ENCODE assay signal across 8 mouse cellular contexts in the genomic region with DNA sequence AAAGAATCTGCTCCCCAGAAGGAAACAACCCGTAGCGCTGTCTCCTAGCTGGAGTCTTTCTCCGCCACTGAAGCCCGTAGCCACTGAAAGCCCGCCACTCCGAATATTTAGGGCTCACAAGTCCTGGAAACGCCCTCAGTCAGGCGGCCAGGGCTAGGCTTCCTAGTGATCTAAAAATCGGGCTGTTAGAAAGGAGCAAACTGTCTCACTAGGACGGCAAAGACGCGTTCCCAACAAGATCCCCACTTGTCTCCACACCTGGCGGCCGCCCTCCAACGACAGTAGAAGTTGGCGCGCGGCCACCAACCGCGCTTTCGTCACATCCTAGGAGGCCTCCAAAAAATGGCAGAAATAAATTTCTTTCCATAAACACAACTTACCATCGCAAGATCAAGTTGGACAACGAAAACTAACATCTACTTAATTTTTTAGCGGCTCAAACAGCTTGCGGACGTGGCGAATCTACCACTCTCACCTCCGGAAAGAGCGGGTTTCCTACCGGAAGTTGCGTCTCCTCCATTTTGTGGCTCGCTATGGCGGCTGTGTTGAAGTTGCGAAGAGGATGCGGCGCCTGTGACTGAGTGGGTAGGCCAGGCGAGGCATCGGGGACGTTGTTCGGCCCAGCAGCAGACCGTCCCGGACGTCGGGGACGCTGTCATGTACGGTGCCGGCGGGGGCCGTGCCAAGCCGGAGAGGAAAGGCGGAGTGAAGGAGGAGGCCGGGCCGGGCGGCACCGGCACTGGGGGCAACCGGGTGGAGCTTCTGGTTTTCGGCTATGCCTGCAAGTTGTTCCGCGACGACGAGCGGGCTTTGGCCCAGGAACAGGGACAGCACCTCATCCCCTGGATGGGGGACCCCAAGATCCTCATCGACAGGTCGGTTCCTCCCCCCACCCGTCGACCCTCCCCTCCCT. TPM values are rescaled to one million over a fixed set of nuclear protein-coding genes. Genes with fewer than 3 reads are reported as not detected.
DNase-seq lines count a peak whose midpoint lies in the region; ATAC-seq and TF ChIP-seq lines count a peak whose summit lies in the region.

A gene (plus strand): TSS at position 500 of the 913 bp plus-strand sequence.

- H3K27me3 ChIP-seq in Patski = peaks cover 12% of the 10 kb centered on the region
- no peaks in the 10 kb centered on the region for H3K27me3 ChIP-seq in hindbrain, embryonic 15.5 days

- POLR2A ChIA-PET in Patski (lab: Charles Lee) = interaction anchor here (1.0 to 1.8 kb wide), 3 partner anchors 9 to 38 kb away, joined by 4 to 5 read pairs (median 4); no protein-coding TSS in a partner anchor

- no peak for TF ChIP-seq CTCF in Patski (IDR thresholded peaks at IDR 0.05)

- H3K4me2 ChIP-seq in hindbrain, embryonic 15.5 days = peak within 1 kb of the TSS; percentile 98

- peak; percentile 81 for DNase-seq in Patski (ENCODE audit: low read depth, low spot score)
- peak; percentile 85 to 90 for DNase-seq in cerebellum, postnatal 14 days
- peak; percentile 87 to 88 for DNase-seq in frontal cortex, postnatal 36 days (ENCODE audit: low spot score in 2 of 2)
- DNase-seq in left cerebral cortex, adult 11 months (ENCODE audit: low spot score) = peak; percentile 66
- peak; percentile 79 to 85 for DNase-seq in lung, postnatal 4 days
- peak; percentile 82 for DNase-seq in retina, postnatal 7 days (ENCODE audit: low read depth, low spot score)
- DNase-seq in urinary bladder, adult 2 months (ENCODE audit: low spot score) = peak; percentile 76

- H3K36me3 ChIP-seq in hindbrain, embryonic 15.5 days = peaks cover 18% of the 10 kb centered on the region

- CTCF ChIA-PET in Patski (lab: Charles Lee) = interaction anchor here (0.8 kb wide), 1 partner anchor 11 kb away, joined by 3 read pairs; no protein-coding TSS in a partner anchor

- peaks cover 21% of the 10 kb centered on the region for H3K4me1 ChIP-seq in hindbrain, embryonic 15.5 days (replicated peaks)

- peak within 1 kb of the TSS; percentile 88 for H3K27ac ChIP-seq in hindbrain, embryonic 15.5 days (replicated peaks)

- no peaks in the 10 kb centered on the region for H3K9me3 ChIP-seq in hindbrain, embryonic 15.5 days

- under 1% methylated on average over 66 of the region's 66 CpGs for WGBS in hindbrain, embryonic 15.5 days

- peak within 1 kb of the TSS; percentile 69 for H3K4me3 ChIP-seq in hindbrain, embryonic 15.5 days

- ATAC-seq in Patski = peak; percentile 66
- ATAC-seq in hindbrain, embryonic 15.5 days (ENCODE audit: low FRiP score, low read depth) = peak; percentile 81; the same call in 1 of the 2 replicates

- H3K9ac ChIP-seq in hindbrain, embryonic 15.5 days = peak within 1 kb of the TSS; percentile 79

- in situ Hi-C loops in Patski (cut with MboI; ENCODE audit: low pct_unique_long_range_greater_than_20kb) = loop anchor here (25.0 kb wide), 1 partner anchor 761 kb away; a partner anchor contains a TSS

RNA-seq across cellular contexts. Expression of the gene that starts here (rescaled TPM):
- 71.8 TPM for polyA plus RNA-seq in Patski (2021)
- 51.5 and 52.8 TPM in 2 replicates for polyA plus RNA-seq in hindbrain, embryonic 15.5 days (2015; fragmentation: Nextera tagmentation; extraction: Ambion mirVana)
- 83.6 and 88.5 TPM in 2 replicates for polyA plus RNA-seq in urinary bladder, adult 2 months (2012; rRNA removed)

Comparison
In these comparisons a context has a peak if more than half of its experiments do, and no peak if none do; other contexts are left out.
1. Peak in every context shown above with its lines: DNase-seq, ATAC-seq, H3K4me3 ChIP-seq and H3K27ac ChIP-seq.